Mouse (Mus musculus): ENCODE data around the gene Elp5.

The Elp5 gene

DNA sequence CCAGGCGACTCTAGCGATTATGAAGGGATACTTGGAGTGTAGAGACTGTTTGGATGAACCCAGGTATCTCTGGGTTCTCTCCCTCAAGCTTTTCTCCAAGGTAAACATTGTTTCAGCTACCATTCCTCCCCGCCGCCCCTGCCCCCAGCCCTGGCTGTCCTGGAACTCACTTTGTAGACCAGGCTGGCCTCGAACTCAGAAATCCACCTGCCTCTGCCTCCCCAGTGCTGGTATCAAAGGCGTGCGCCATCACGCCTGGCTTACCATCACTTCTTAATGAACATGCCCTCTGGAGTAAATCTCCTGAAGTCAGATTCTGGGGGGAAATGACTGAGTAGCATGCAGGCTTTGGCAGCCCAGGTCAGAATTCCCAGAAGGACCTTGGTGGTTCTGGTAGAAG, at the start of gene Elp5:
TSS of gene Elp5 (minus strand) at position 293 of the 400 bp plus-strand sequence.
- TF ChIP-seq GATA4 (IDR thresholded peaks at IDR 0.05; ENCODE audit: insufficient replicate concordance, low read length) = no peak

DNA sequence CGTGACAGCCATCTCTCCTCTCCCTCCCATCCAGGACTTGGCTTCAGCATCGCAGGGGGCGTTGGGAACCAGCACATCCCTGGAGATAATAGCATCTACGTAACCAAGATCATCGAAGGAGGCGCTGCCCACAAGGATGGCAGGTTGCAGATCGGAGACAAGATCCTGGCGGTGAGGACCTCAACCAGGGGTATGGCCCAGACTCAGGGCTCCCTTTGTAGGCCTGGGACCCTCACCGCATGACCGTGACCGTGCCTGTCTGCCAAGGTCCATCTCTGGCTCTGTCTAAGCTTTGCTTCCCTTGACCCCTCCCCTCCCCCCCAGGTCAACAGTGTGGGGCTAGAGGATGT, 49.0 kb upstream of the Elp5 start:
- no peak for TF ChIP-seq GATA4 (IDR thresholded peaks at IDR 0.05; ENCODE audit: insufficient replicate concordance, low read length)

DNA sequence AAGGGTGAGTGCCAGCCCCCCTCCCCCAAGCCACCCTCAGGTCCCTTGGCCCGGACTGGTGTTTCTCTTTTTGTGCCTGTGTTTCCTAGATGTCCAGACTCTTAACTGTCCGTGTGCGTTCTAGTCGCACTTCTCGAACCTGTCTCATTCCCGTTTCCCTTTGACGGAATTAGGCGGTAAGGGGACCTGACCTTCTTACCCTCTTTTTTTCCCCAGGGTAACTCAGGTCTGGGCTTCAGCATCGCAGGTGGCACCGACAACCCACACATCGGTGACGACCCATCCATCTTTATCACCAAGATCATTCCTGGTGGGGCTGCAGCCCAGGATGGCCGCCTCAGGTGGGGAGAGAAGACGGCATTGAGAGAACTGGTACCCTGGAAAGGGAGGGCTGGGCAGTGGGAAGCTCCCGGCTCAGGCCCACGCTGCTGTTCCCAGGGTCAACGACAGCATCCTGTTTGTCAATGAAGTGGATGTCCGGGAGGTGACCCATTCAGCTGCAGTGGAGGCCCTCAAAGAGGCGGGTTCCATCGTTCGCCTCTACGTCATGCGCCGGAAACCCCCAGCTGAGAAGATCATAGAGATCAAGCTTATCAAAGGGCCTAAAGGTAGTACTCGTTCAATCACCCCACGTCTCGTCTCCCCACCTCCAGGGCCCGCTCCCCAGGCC, 48.5 kb upstream of the Elp5 start:
- TF ChIP-seq GATA4 (IDR thresholded peaks at IDR 0.05; ENCODE audit: insufficient replicate concordance, low read length) = no peak

DNA sequence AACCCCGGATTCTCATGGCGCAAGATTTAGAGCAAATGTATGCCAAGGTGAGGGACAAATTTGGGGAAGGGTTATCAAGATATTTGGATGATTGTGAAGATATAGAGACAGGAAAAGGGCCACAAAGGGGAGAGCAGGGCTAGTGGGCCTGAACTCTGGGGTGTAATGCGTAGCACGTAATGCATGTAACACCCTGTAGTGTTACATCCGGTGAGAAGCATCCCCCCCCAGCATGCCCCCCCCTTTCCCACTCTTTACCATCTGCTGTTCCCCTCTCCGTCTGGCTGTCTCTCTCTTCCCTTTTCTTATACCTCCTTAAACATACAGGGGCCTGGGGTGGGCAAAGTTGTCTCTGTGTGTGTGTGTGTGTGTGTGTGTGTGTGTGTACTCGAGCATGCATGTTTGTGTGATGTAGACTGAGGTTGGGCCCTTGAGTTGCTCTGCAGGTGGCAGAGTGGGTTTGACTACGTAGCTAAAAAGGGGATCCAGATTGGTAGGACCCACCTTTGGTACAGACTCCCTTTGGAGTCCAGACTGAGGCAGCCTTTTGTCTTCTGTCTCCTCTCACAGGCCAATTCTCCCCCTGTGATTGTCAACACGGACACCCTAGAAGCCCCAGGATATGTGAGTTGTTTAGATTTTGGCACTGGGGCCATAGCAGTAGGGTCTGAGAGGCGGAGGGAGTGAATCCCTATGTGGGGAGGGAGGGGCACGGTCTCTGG, 47.7 kb upstream of the Elp5 start:
- TF ChIP-seq GATA4 (IDR thresholded peaks at IDR 0.05; ENCODE audit: insufficient replicate concordance, low read length) = no peak

DNA sequence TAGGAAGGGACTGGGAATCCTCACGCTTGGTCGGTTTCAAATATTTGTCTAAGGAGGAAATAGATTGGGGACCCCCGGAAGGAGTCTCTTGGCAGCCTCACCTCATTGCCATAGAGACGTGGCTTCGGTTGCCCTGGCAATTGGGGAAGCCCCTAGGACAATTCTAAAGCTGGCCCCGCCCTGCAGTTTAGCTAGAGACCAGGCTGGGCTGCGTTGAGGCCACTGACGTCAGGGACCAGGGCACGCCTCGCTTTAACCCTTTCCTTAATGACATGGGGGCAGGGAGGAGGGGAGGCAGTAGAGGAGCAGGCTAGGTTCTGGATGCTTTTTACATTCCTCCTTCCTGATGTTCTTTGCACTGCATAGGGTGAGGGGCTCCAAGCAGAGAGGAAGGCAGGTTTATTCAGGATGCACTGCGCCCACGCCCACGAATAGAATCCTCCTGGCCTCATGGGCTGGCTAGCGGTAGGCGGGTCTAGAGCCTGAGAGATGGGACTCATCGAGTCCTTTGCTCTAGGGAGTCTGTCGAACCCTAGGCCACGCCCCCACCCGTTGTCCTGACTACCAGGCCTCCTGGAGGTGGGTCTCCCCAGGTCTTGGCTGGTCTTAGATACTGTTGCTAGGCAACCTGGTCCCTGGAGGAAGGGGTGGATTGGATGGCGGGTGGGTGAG, 46.9 kb upstream of the Elp5 start:
- no peak for TF ChIP-seq GATA4 (IDR thresholded peaks at IDR 0.05; ENCODE audit: insufficient replicate concordance, low read length)

DNA sequence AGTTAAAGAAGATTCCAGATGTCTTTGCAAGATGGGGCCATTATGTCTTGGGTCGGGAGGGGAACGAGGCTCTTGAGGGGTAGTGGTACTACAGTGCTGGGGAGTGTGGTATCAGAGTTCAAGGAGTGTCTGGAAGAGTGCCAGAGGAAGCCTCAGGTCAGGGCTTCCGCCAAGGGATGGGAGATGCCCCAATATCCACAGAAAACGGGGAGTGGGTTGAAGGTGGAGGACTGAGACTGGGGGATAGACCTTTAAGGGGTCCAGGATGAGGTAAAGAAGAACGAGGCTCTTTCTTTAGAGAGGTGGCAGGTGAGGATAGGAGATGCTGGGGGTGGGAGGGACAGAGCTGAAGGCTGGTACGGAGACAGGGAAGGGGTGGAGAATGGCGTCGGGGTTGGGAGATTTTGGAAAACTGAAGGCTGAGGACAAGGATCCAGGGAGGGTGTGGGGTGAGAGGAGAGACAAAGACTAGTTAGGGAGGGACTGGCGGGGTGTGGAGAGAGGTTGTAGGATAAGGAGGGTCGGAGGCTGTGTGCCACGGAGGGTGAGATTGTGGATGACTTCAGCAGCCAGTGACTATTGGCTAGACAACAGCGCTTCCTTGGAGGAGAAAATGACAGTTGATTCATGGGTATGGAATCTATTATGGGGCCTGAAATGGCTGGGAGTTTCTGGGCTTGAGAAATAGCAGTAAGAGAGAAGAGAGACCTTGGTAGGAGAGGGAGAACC, 46.2 kb upstream of the Elp5 start:
- TF ChIP-seq GATA4 (IDR thresholded peaks at IDR 0.05; ENCODE audit: insufficient replicate concordance, low read length) = no peak

DNA sequence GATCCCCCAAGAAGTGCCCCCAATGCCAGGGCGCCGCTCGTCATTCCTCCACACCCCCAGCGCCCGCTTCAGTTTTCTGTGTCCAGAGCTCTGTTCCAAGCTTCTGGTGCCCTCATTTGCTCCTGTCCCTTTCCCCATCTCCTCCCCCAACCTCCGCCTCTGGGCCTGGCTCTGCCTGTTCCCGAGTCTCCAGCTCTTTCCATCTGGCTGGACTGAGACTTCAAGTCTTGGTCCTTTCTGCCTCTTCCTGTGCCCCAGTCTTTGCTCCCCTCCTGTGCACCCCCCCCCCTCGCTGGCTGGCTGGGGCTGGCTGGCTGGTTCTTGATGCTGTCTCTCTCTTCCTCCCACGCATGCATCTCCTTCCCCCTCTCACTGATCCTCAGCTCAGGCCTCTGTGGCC, 45.1 kb upstream of the Elp5 start:
- no peak for TF ChIP-seq GATA4 (IDR thresholded peaks at IDR 0.05; ENCODE audit: insufficient replicate concordance, low read length)

DNA sequence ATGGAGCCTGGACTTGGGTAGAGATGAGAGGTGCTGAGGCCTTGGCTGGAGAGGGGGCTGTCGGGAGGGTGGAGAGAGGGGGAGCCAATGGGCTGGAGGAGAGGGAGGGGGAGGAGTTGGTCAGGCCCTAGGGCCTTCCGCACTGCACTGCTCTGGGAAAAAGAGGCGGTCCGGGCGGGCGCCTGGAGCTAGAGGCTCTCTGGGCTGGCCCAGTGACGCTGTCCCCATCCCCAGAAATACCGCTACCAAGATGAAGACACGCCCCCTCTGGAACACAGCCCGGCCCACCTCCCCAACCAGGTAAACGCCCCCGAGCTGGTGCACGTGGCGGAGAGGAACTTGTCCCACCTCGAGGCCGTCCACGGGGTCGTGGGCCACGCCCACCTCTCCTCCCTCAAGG, 44.4 kb upstream of the Elp5 start:
- no peak for TF ChIP-seq GATA4 (IDR thresholded peaks at IDR 0.05; ENCODE audit: insufficient replicate concordance, low read length)

DNA sequence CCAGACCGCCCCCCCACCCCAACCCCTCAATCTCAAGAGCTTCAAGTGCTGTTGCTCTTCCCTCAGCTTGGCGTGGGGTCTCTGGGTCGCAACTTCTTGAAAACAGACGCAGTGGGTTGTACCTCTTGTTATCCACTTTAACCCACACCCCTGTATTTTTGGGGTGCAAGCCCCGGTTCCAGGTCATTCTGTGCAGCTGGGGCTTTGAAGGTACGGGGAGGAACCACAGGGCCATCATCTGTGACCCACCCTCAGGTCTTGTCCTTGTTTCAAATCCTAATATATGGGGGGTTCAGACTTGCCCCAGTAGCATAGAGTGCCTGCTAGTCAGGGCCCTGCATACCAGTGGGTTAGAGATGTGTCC, 41.8 kb upstream of the Elp5 start:
- TF ChIP-seq GATA4 (IDR thresholded peaks at IDR 0.05; ENCODE audit: insufficient replicate concordance, low read length) = no peak

DNA sequence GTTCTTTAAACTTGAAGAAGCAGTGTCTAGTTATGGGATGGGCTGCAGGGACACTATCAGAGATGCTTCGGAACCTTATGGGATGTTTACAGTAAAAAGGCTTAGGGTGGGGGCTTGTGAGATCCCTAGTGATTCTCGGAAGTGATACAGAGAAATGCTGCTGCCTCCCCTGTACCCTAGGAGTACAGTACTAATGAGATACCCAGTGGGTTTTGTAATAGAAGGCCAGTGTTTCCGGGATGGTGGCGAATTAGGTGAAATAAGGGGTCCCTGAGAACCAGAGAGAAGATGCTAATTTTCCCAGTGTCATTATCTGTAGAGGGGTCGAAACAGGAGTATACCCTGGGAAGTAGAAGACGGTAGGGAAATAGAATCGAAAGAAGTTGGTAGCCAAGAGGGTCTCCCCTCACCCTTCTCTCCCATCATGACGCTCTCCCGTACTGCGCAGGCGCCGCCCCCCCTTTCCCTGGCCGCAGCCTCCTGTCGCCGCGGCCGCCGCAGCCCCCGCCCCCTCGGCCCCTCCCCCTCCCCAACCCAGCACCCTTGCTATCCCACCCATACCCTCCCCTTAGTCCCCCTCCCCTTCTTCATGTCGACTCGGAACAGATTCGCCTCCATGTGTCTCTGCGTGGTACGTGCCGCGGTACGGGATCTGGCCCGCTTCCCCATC, 41.3 kb upstream of the Elp5 start:
- no peak for TF ChIP-seq GATA4 (IDR thresholded peaks at IDR 0.05; ENCODE audit: insufficient replicate concordance, low read length)

DNA sequence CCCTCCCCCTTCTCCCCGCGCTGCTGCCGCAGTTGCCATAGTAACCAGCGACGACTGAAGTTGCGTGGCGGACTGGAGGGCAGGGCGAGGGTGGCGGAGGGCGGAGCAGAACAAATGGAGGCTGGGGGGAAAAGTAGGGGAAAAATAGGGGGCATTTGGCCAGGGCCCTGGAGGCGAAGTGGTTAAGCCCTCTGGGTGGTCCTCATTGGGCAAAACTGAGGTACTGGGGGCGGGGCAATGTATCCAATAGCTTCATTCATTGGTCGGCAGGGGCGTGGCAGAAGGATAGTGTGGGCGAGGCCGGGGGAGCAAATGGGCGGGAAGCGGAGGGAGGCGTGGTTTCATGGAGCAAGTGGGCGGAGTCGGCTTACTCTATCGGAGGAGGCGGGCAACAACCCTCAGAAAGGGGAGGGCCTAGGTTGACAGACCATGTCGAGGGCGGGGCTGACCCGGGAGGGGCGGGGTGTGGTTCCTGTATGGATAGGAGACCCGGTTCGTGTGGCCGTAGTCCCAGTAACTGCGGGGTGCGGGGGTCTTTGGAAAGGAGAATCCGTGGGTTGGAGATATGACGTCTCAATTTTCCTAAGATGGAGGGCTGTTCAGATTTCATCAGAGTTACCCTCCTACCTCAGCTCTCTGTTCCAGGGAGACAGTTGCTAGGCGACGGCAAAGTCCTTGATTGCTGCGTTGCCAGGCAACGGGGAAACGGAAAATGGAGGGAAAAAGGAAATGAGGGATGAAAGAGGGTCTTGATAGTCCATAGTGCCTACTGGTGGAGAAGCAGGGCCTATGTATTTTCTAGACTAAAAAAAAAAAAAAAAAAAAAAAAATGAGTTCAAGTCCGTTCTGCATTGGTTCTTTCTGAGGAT, 39.2 kb upstream of the Elp5 start:
- no peak for TF ChIP-seq GATA4 (IDR thresholded peaks at IDR 0.05; ENCODE audit: insufficient replicate concordance, low read length)

DNA sequence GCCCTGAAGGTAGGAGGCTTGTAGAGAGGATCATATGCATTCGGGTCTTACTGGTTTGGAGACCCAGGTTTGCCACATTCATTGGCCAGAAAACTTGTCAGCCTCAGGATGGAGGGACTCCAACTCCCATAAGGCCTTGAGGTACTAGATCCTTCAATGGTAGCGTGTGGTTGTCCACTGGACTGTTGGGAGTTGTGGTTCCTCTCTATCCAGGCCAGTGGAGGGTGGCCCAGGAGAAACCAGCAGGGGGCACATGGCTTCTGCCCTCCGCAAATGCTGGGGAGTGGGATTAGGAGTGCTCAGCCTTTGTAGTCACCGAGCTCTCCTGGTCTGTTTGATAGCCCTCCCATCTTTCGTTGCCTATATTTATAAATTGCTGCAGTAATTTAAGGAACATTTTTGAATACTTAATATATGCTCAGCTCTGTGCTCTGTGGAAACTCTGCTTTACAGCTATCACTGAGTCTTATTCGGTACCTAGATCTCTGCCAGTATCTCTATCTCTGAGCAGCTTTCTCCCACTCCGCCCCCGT, 38.5 kb upstream of the Elp5 start:
- TF ChIP-seq GATA4 (IDR thresholded peaks at IDR 0.05; ENCODE audit: insufficient replicate concordance, low read length) = no peak

DNA sequence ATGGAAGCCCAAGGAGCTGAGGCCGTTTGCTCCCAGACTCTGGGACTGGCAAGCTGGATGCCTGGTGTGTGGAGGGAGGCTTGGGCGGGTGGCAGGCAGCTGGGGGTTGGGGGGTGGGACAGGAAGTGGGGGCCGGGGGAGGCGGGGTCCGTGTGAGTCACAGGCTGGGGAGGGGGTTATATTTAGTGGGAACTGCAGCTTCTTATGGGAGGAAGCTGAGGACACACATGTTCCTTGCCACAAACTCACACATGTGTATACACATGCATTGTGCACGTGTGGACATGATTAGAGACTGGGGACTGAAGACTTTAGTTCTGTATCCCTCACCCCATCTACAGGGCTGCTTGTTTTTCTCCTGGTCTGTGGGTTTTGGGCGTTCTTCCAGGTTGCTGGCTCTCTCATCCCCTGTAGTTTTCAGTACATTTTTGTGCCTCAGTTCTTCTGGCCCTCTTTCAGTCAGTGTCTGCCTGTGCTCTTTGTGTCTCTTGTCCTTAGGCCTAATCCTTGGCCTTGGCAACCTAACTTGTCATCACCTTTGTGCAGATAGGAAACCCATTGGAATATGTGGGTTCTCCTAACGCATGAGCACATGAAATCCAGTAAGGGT, 37.8 kb upstream of the Elp5 start:
- TF ChIP-seq GATA4 (IDR thresholded peaks at IDR 0.05; ENCODE audit: insufficient replicate concordance, low read length) = no peak
